Mouse (Mus musculus) olfactory bulb, adult 2 months (tissue): ENCODE measurements around the gene Ubl3.

Experiments used
- CTCF ChIP-seq: fragments of 200-500 bp; IDR thresholded peaks from 2 replicates; pipeline ENCODE4 v1.5.1; 2012; ENCODE audit warnings: low read depth, mild to moderate bottlenecking, low read length, moderate library complexity; ENCODE audit not compliant: insufficient read depth
- POLR2A ChIP-seq: fragments of 200-500 bp; IDR thresholded peaks from 2 replicates; pipeline ENCODE4 v1.6.1; 2012; ENCODE audit warnings: mild to moderate bottlenecking, low read depth, low read length, moderate library complexity; ENCODE audit not compliant: insufficient read depth

- TF ChIP-seq CTCF (no peak), POLR2A (no peak)
Measured at GRCm38 (mm10) chr5:148569444-148569843, 16.9 kb upstream of the Ubl3 start.
